Mouse (Mus musculus) G1E (cell line): ENCODE results near the gene Zfp760. TPM values are rescaled to one million over a fixed set of nuclear protein-coding genes. Genes with fewer than 3 reads are reported as not detected.
"Not testable (repeated sequence)": the region's sequence is repeated elsewhere in the genome, so short reads cannot be mapped to it uniquely, and the experiment has no call there.

Source experiments
- ATAC-seq: 2 replicates; pipeline ENCODE4 v1.8.0; 2016; ENCODE audit warnings: mild to moderate bottlenecking; ENCODE audit not compliant: insufficient number of reproducible peaks, poor library complexity, low FRiP score, severe bottlenecking; ENCODE audit errors: extremely low read depth
- DNase-seq: peaks from one replicate; pipeline ENCODE4 v3.0.0; 2012; ENCODE audit warnings: low spot score
- H3K27me3 ChIP-seq: 2 replicates; pipeline ENCODE4 v1.6.1; 2012; ENCODE audit warnings: mild to moderate bottlenecking, low read length, inconsistent platforms; ENCODE audit not compliant: insufficient read depth
- H3K36me3 ChIP-seq: replicated peaks from 2 replicates; pipeline ENCODE3; 2012; ENCODE audit warnings: mild to moderate bottlenecking, inconsistent platforms
- H3K4me1 ChIP-seq: 2 replicates; pipeline ENCODE4 v1.6.1; 2012; ENCODE audit warnings: low read depth, low read length, inconsistent platforms, mixed read lengths; ENCODE audit not compliant: insufficient read depth
- H3K4me3 ChIP-seq: 2 replicates; pipeline ENCODE4 v1.5.1; 2012; ENCODE audit warnings: low read depth, mild to moderate bottlenecking, inconsistent platforms, low read length, moderate library complexity, mixed read lengths
- H3K9me3 ChIP-seq: replicated peaks from 2 replicates; pipeline ENCODE4 v1.6.1; 2012; ENCODE audit warnings: inconsistent platforms
- CTCF ChIP-seq: IDR thresholded peaks from 2 replicates; pipeline ENCODE4 v1.5.1; 2012; ENCODE audit warnings: low read depth, low read length, inconsistent platforms, mixed read lengths
- GATA1 ChIP-seq: IDR thresholded peaks from 2 replicates; pipeline ENCODE4 v1.6.1; 2012; ENCODE audit warnings: borderline replicate concordance, low read length, inconsistent platforms, mixed read lengths
- GATA2 ChIP-seq: IDR thresholded peaks from 2 replicates; pipeline ENCODE4 v1.6.1; 2012; ENCODE audit warnings: low read depth, low read length, inconsistent platforms, borderline replicate concordance
- POLR2AphosphoS5 ChIP-seq: IDR thresholded peaks from 2 replicates; pipeline ENCODE4 v1.6.1; 2012; ENCODE audit warnings: low read depth, low read length, inconsistent platforms; ENCODE audit not compliant: insufficient replicate concordance
- TAL1 ChIP-seq: conservative IDR thresholded peaks from 2 replicates; pipeline ENCODE4 v1.6.1; 2012; ENCODE audit warnings: low read depth, low read length, inconsistent platforms, mixed read lengths
- polyA plus RNA-seq: library from polyadenylated mRNA; stranded (reverse); fragments of >175 nt; gene quantifications from 2 replicates; pipeline ENCODE4 v1.2.3, GENCODE M21; 2012
- total RNA-seq, 2 experiments: library from RNA; stranded (forward) in 1 of 2; stranded (reverse) in 1 of 2; fragments of 200-1000 nt in 1 of 2; fragments of >200 nt in 1 of 2; fragmentation: Nextera tagmentation in 1 of 2; gene quantifications; 2 replicates each; pipeline ENCODE4 v1.2.3; 2014 to 2017

Zfp760 gene
- total and polyA plus RNA-seq, 3 experiments, result 1.2 to 21.4 (median 14.5) TPM

- no peak for TF ChIP-seq POLR2AphosphoS5
- TF ChIP-seq TAL1, result peak; percentile 87
- no peaks in the 10 kb centered on the region for H3K36me3 ChIP-seq
- H3K4me1 ChIP-seq, result peaks cover 33% of the 10 kb centered on the region
- ATAC-seq (peak; percentile 66), DNase-seq (peak; percentile 7)
- H3K27me3 ChIP-seq, result no peaks in the 10 kb centered on the region
- no peaks in the 10 kb centered on the region for H3K9me3 ChIP-seq
- H3K4me3 ChIP-seq, result peak overlapping the region; percentile 65; the same call in 1 of the 2 replicates
Measured at GRCm38 (mm10) chr17:21702281-21703240, 5.0 kb upstream of the Zfp760 start.

- Histone ChIP-seq H3K36me3 (no peaks in the 10 kb centered on the region), H3K27me3 (no peaks in the 10 kb centered on the region), H3K4me1 (peaks cover 36% of the 10 kb centered on the region), H3K9me3 (no peaks in the 10 kb centered on the region), H3K4me3 (peak overlapping the region; percentile 65; the same call in 1 of the 2 replicates)
- TF ChIP-seq TAL1, result no peak
- no peak for TF ChIP-seq CTCF
- TF ChIP-seq GATA1, result no peak
- no peak for TF ChIP-seq POLR2AphosphoS5
- TF ChIP-seq GATA2, result no peak
- no peak for DNase-seq
- no peak for ATAC-seq
Measured at GRCm38 (mm10) chr17:21703414-21703813, 4.1 kb upstream of the Zfp760 start.

DNA sequence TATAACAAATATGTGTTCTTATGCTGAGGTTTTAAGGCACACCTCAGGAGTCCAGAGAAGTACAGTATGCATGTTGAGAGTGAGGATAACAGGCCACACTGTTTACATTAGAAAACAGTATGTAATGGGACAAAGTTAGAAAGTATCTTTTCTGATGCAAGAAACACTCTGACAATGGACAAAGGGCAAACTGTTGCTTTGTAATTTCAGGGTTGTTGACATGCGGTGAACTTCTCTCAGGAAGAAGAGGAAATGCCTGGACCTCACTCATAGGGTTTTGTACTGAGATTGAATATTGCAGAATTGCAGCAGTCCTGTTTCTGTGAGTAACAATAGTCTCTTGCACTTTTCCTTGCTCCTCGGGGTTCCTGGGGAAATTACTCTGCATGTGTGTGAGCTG lies 860 bp downstream of the Zfp760 start:
- H3K27me3 ChIP-seq, result no peaks in the 10 kb centered on the region
- ATAC-seq, result no peak
- no peak for DNase-seq
- H3K4me3 ChIP-seq, result peak overlapping the region; percentile 11; the same call in 1 of the 2 replicates
- H3K4me1 ChIP-seq, result peaks cover 22% of the 10 kb centered on the region
- TF ChIP-seq GATA2, result no peak
- H3K9me3 ChIP-seq, result no peaks in the 10 kb centered on the region
- H3K36me3 ChIP-seq, result peaks cover 20% of the 10 kb centered on the region

GRCm38 (mm10) chr17:21730495-21730894 lies 23.0 kb downstream of the Zfp760 start, which contains the start of gene Zfp229:
Zfp229 (plus strand) TSS chr17:21730795.
- not testable (repeated sequence) for H3K36me3 ChIP-seq, H3K4me1 ChIP-seq, H3K4me3 ChIP-seq, DNase-seq, H3K27me3 ChIP-seq, H3K9me3 ChIP-seq, ATAC-seq

DNA sequence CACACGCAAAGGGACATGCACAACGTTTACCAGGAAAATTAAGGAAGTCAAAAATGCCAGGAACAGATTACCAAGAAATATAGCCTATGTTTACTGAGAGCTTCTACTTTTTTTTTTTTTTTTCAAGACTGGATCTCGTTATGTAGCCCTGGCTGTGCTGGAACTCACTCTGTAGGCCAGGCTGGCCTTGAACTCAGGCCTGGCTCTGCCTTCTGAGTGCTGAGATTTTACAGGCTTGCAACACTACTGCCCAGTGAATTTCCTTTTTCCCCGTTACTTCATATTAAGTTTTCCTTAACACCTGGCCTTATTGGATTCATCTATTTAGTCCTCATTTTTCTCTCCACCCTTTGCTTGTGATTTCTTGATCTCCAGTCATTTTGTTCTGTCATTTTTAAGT lies 25.5 kb downstream of the Zfp760 start:
- Histone ChIP-seq H3K27me3 (no peaks in the 10 kb centered on the region), H3K36me3 (no peaks in the 10 kb centered on the region), H3K4me3 (peak overlapping the region; percentile 73), H3K9me3 (no peaks in the 10 kb centered on the region), H3K4me1 (peaks cover 8% of the 10 kb centered on the region)
- ATAC-seq (no peak), DNase-seq (no peak)
- TF ChIP-seq GATA2 (no peak), GATA1 (no peak), CTCF (no peak), TAL1 (no peak), POLR2AphosphoS5 (no peak)

DNA sequence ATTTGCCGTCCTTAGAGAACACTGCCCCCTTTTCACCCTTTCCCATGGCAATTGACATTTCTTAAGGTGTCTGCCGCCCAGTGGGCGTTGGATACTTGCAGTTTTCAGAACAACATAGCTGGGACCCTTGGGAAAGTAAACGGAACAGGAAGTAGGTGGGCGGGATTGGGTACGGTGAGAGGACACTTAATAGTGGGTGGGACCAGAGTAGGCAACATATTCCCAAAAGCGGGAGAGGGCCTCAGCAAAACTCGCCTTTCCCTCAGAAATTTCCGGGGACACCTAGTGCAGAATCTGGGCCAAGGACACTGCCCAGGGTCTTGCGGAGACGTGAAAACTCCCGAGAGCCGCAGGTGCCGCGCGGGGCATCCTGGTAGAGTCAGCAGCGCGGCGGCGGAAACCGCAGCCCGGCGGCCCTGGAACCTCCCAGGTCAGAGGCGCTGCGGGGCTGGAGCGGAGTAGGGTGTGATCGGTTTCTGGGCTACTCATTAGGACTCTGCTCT lies 26.0 kb downstream of the Zfp760 start:
- ATAC-seq (peak; percentile 90), DNase-seq (peak; percentile 20)
- Histone ChIP-seq H3K36me3 (no peaks in the 10 kb centered on the region), H3K4me1 (peaks cover 8% of the 10 kb centered on the region), H3K4me3 (peak overlapping the region; percentile 73), H3K27me3 (no peaks in the 10 kb centered on the region), H3K9me3 (no peaks in the 10 kb centered on the region)
- no peak for TF ChIP-seq GATA2
- no peak for TF ChIP-seq TAL1
- no peak for TF ChIP-seq GATA1
- TF ChIP-seq CTCF, result no peak
- TF ChIP-seq POLR2AphosphoS5, result no peak

DNA sequence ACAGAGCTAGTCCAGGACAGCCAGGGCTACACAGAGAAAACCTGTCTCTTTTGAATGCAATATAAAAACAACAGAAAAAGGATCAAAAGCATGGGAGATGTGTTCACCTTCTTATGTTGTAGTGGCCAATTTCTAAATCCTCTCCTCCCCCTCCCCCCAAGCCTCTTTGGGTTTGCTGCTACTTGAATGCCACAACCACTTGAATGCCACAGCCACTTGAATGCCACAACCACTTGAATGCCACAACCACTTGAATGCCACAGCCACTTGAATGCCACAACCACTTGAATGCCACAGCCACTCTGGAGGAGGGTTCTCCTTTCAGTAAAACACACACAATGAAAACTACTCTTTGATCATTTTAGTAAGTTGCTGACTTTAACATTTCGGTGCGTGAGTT lies 45.2 kb downstream of the Zfp760 start:
- H3K9me3 ChIP-seq, result no peaks in the 10 kb centered on the region
- H3K27me3 ChIP-seq, result no peaks in the 10 kb centered on the region; the same call in 1 of the 2 replicates
- no peaks in the 10 kb centered on the region for H3K36me3 ChIP-seq
- no peak for ATAC-seq
- H3K4me3 ChIP-seq, result no peak overlapping the region
- no peak for TF ChIP-seq GATA1
- TF ChIP-seq GATA2, result no peak
- no peak for TF ChIP-seq CTCF
- no peak for TF ChIP-seq TAL1
- TF ChIP-seq POLR2AphosphoS5, result no peak
- no peaks in the 10 kb centered on the region for H3K4me1 ChIP-seq
- DNase-seq, result no peak
